Mouse (Mus musculus): ENCODE data around the gene Atad5.

- TF ChIP-seq TCF3 (IDR thresholded peaks at IDR 0.05; ENCODE audit: insufficient read length, low read depth) (no peak), POLR2AphosphoS2 (IDR thresholded peaks at IDR 0.05; ENCODE audit: insufficient read length, low read depth) (no peak), POLR2A (IDR thresholded peaks at IDR 0.05; ENCODE audit: insufficient read length, low read depth) (no peak), CEBPB (IDR thresholded peaks at IDR 0.05; ENCODE audit: insufficient read depth, poor library complexity, severe bottlenecking) (no peak), E2F4 (IDR thresholded peaks at IDR 0.05; ENCODE audit: insufficient read depth) (no peak), MYOD1 (IDR thresholded peaks at IDR 0.05; ENCODE audit: control insufficient read depth in 1 of 3, insufficient read length in 2 of 3, low read depth in 2 of 3) (no peak), MAX (IDR thresholded peaks at IDR 0.05; ENCODE audit: low read depth) (no peak), MYOG (IDR thresholded peaks at IDR 0.05; ENCODE audit: control insufficient read depth in 1 of 3, insufficient read depth in 1 of 3, insufficient read length in 2 of 3, low read depth in 2 of 3) (no peak), USF1 (IDR thresholded peaks at IDR 0.05; ENCODE audit: low read depth) (no peak), TCF12 (IDR thresholded peaks at IDR 0.05; ENCODE audit: insufficient read depth, poor library complexity, severe bottlenecking) (no peak), REST (IDR thresholded peaks at IDR 0.05; ENCODE audit: insufficient read depth, insufficient read length) (no peak), SRF (IDR thresholded peaks at IDR 0.05; ENCODE audit: control insufficient read depth, insufficient read length, low read depth) (no peak)
These were observed 15.2 kb downstream of the Atad5 start for GRCm38 (mm10) chr11:80104407-80104806.
